Mouse (Mus musculus) forebrain, embryonic 15.5 days (tissue): ENCODE results near the gene Yjefn3. TPM values are rescaled to one million over a fixed set of nuclear protein-coding genes. Genes with fewer than 3 reads are reported as not detected.

Experiments used
- ATAC-seq: fragments of 200-750 bp; cut with Nextera tagmentation; replicated peaks from 2 replicates; pipeline ENCODE4 v1.8.0; 2017; ENCODE audit warnings: mild to moderate bottlenecking, moderate TSS enrichment, moderate library complexity
- H3K27ac ChIP-seq: fragments of 300-500 bp; sonication (generic); replicated peaks from 2 replicates; pipeline ENCODE4 v1.5.1; 2015; ENCODE audit warnings: mild to moderate bottlenecking, inconsistent platforms
- H3K27me3 ChIP-seq: fragments of 300-500 bp; sonication (generic); 2 replicates; pipeline ENCODE4 v1.6.1; 2015; ENCODE audit warnings: inconsistent platforms
- H3K36me3 ChIP-seq: fragments of 300-500 bp; sonication (generic); 2 replicates; pipeline ENCODE4 v1.6.1; 2015; ENCODE audit warnings: mild to moderate bottlenecking, inconsistent platforms
- H3K4me1 ChIP-seq: fragments of 300-500 bp; sonication (generic); 2 replicates; pipeline ENCODE4 v1.6.1; 2015; ENCODE audit warnings: inconsistent platforms
- H3K4me2 ChIP-seq: fragments of 300-500 bp; sonication (generic); replicated peaks from 2 replicates; pipeline ENCODE4 v1.6.1; 2015; ENCODE audit warnings: mild to moderate bottlenecking, inconsistent platforms
- H3K4me3 ChIP-seq: fragments of 300-500 bp; sonication (generic); 2 replicates; pipeline ENCODE4 v1.5.1; 2015; ENCODE audit warnings: mild to moderate bottlenecking, inconsistent platforms
- H3K9ac ChIP-seq: fragments of 300-500 bp; sonication (generic); replicated peaks from 2 replicates; pipeline ENCODE4 v1.6.1; 2015; ENCODE audit warnings: mild to moderate bottlenecking, inconsistent platforms
- H3K9me3 ChIP-seq: fragments of 300-500 bp; sonication (generic); 2 replicates; pipeline ENCODE4 v1.6.1; 2016; ENCODE audit warnings: inconsistent platforms
- WGBS: fragments of 180-500 bp; shearing (Covaris S2); methylation state at CpG from one replicate; pipeline ENCODE4 v1.1.7; 2015; ENCODE audit warnings: mixed read lengths; 5-methylcytosine and 5-hydroxymethylcytosine counted together
- polyA plus RNA-seq: library from polyadenylated mRNA; unstranded; fragments of >200 nt; fragmentation: Nextera tagmentation; extraction: Ambion mirVana; gene quantifications from 2 replicates; pipeline ENCODE4 v1.2.1, GENCODE M21; 2015

The Yjefn3 gene
- polyA plus RNA-seq, 1 experiment from 2014 or later, result 8.9 TPM

- Histone ChIP-seq H3K36me3 (no peaks in the 10 kb centered on the region), H3K4me2 (no peak overlapping the region), H3K27me3 (no peaks in the 10 kb centered on the region), H3K27ac (no peak overlapping the region), H3K9me3 (no peaks in the 10 kb centered on the region), H3K9ac (no peak overlapping the region), H3K4me1 (no peaks in the 10 kb centered on the region), H3K4me3 (no peak overlapping the region)
- 91% methylated on average over 8 of the region's 8 CpGs for WGBS
- ATAC-seq, result no peak
These were observed 53.6 kb downstream of the Yjefn3 start for GRCm38 (mm10) chr8:69848951-69849350.

GRCm38 (mm10) chr8:69847167-69848065, 55.1 kb downstream of the Yjefn3 start:
- H3K4me3 ChIP-seq, result no peak overlapping the region
- ATAC-seq, result no peak
- WGBS, result 72% methylated on average over 3 of the region's 3 CpGs

More at GRCm38 (mm10) chr8:69847167-69848065, 55.1 kb downstream of the Yjefn3 start:
- no peaks in the 10 kb centered on the region for H3K27me3 ChIP-seq
- H3K4me2 ChIP-seq, result no peak overlapping the region
- no peak overlapping the region for H3K27ac ChIP-seq
- H3K9me3 ChIP-seq, result no peaks in the 10 kb centered on the region
- no peaks in the 10 kb centered on the region for H3K36me3 ChIP-seq
- H3K4me1 ChIP-seq, result no peaks in the 10 kb centered on the region
- H3K9ac ChIP-seq, result no peak overlapping the region

Other genes with a start within 250 kb of the Yjefn3 start
- 1.9 and 2.2 TPM in 2 replicates for gene Zfp964, start 248.2 kb downstream of the Yjefn3 start, polyA plus RNA-seq
- gene Zfp869, start 192.0 kb downstream of the Yjefn3 start, polyA plus RNA-seq, result 31.9 and 32.0 TPM in 2 replicates
- gene Zfp963, start 152.7 kb downstream of the Yjefn3 start, polyA plus RNA-seq, result 8.7 TPM in 2 replicates
- 0.61 TPM in 1 of 2 replicates, not detected in the other for gene Gm20422, start 127.8 kb downstream of the Yjefn3 start, polyA plus RNA-seq
- gene Atp13a1, start 111.5 kb downstream of the Yjefn3 start, polyA plus RNA-seq, result 50.2 and 50.8 TPM in 2 replicates
- 48.2 and 48.3 TPM in 2 replicates for gene Zfp866, start 111.5 kb downstream of the Yjefn3 start, polyA plus RNA-seq
- gene Gmip, start 94.0 kb downstream of the Yjefn3 start, polyA plus RNA-seq, result 42.4 and 44.4 TPM in 2 replicates
- gene Lpar2, start 80.3 kb downstream of the Yjefn3 start, polyA plus RNA-seq, result 0.65 and 0.89 TPM in 2 replicates
- 54.7 and 55.3 TPM in 2 replicates for gene Pbx4, start 70.2 kb downstream of the Yjefn3 start, polyA plus RNA-seq
- gene Cilp2, start 15.0 kb downstream of the Yjefn3 start, polyA plus RNA-seq, result 3.6 and 4.0 TPM in 2 replicates
- gene Tssk6, start 528 bp downstream of the Yjefn3 start, polyA plus RNA-seq, result 3.4 and 3.8 TPM in 2 replicates
- gene Ndufa13, start 154 bp downstream of the Yjefn3 start, polyA plus RNA-seq, result 173 and 179 TPM in 2 replicates
- gene Gatad2a, start 93.7 kb upstream of the Yjefn3 start, polyA plus RNA-seq, result 28.3 and 35.5 TPM in 2 replicates
- 84.5 and 85.9 TPM in 2 replicates for gene Mau2, start 140.0 kb upstream of the Yjefn3 start, polyA plus RNA-seq
- gene Sugp1, start 140.1 kb upstream of the Yjefn3 start, polyA plus RNA-seq, result 60.9 and 66.5 TPM in 2 replicates
- gene Tm6sf2, start 170.2 kb upstream of the Yjefn3 start, polyA plus RNA-seq, result 1.3 and 1.5 TPM in 2 replicates
- gene Hapln4, start 180.7 kb upstream of the Yjefn3 start, polyA plus RNA-seq, result 0.15 and 0.38 TPM in 2 replicates
- 144 and 152 TPM in 2 replicates for gene Ncan, start 218.2 kb upstream of the Yjefn3 start, polyA plus RNA-seq
- gene Nr2c2ap, start 228.6 kb upstream of the Yjefn3 start, polyA plus RNA-seq, result 43.0 and 43.3 TPM in 2 replicates
- gene Rfxank, start 236.4 kb upstream of the Yjefn3 start, polyA plus RNA-seq, result 11.5 and 13.4 TPM in 2 replicates
- 48.4 and 50.3 TPM in 2 replicates for gene Borcs8, start 236.8 kb upstream of the Yjefn3 start, polyA plus RNA-seq
- gene Mef2b, start 237.0 kb upstream of the Yjefn3 start, polyA plus RNA-seq, result 0.22 and 0.23 TPM in 2 replicates